Mouse (Mus musculus): ENCODE data around the gene Fbxo4.

Fbxo4 gene

GRCm38 (mm10) chr15:3973300-3973699 lies 6.1 kb downstream of the Fbxo4 start:
- no peak for DNase-seq

DNA sequence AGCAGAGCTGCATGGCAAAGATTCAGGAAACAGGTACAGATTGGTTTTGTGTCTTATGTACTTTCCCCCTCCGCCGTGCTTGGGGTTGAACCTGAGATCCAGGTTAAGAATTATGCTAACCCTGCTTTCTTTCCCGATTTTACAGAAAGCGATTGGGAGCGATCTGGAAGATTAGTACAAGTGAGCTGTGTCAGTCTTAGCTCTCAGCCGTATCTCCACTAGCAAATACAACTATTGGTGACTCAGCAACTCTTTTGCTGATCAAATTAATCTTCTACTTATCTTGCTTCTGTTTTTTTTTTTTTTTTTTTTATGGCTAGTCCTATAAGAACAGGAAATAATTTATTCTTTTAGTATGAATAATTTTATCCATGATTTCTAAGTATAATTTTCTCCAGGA lies 9.2 kb downstream of the Fbxo4 start:
- DNase-seq: no peak

GRCm38 (mm10) chr15:3969743-3970142 lies 9.6 kb downstream of the Fbxo4 start:
- no peak for DNase-seq

GRCm38 (mm10) chr15:3962251-3962650 lies 17.1 kb downstream of the Fbxo4 start:
- no peak for DNase-seq

GRCm38 (mm10) chr15:3960094-3960493 lies 19.3 kb downstream of the Fbxo4 start:
- DNase-seq: no peak

GRCm38 (mm10) chr15:3957982-3958381 lies 21.4 kb downstream of the Fbxo4 start:
- peak; percentile 57 for DNase-seq

DNA sequence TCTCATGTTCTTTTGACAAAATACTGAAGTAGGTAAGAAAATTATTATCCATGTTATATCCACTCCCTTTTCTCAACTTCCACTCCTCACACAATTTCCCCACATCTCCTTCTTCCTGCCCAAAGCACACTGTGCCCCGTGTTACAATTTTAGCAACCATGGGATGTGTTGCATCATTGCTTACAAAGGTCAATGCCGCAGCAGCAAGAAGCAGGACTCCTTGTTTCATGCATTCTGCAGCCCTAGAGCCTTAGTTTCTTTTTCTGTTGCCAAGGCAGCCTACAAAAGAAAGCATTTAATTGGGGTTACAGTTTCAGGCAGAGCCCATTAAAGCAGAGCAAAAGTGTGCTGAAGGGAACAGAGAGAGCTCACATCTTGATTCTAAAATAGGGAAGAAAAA lies 24.4 kb downstream of the Fbxo4 start:
- no peak for DNase-seq

- DNase-seq: no peak
Measured at GRCm38 (mm10) chr15:3938132-3938531, 41.2 kb downstream of the Fbxo4 start.

- no peak for DNase-seq
Measured at GRCm38 (mm10) chr15:3936056-3936455, 43.3 kb downstream of the Fbxo4 start.

DNA sequence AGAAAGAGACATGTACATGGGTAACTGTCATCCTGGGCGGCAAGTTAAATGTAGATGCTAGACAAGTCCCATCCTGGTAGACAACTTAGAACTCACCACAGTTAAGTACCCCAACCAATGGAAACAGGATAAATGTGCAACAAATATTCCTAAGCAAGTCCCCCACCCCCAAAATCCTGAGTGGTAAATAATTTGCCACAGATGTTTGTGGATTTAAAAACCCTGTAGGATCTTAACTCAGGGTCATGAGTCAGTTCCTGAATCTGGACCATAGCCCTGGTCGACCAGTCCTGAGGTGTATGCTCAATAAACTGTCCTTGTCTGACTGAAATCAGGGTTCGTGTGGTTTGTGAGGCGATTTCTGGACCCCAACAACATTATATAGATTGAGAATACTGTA lies 45.9 kb downstream of the Fbxo4 start:
- no peak for DNase-seq

- no peak for DNase-seq
Measured at GRCm38 (mm10) chr15:3931931-3932330, 47.4 kb downstream of the Fbxo4 start.

All from thymus, postnatal 14 days (tissue).